Mouse (Mus musculus) neural tube, postnatal 0 days (tissue): ENCODE data around the gene Wtip. TPM values are rescaled to one million over a fixed set of nuclear protein-coding genes. Genes with fewer than 3 reads are reported as not detected.

ENCODE experiments used
- polyA plus RNA-seq: library from polyadenylated mRNA; unstranded; fragments of >200 nt; fragmentation: Nextera tagmentation; extraction: Ambion mirVana; gene quantifications from 2 replicates; pipeline ENCODE4 v1.2.1, GENCODE M21; 2015

Gene Wtip
- 4.0 and 6.4 TPM in 2 replicates for polyA plus RNA-seq

DNA sequence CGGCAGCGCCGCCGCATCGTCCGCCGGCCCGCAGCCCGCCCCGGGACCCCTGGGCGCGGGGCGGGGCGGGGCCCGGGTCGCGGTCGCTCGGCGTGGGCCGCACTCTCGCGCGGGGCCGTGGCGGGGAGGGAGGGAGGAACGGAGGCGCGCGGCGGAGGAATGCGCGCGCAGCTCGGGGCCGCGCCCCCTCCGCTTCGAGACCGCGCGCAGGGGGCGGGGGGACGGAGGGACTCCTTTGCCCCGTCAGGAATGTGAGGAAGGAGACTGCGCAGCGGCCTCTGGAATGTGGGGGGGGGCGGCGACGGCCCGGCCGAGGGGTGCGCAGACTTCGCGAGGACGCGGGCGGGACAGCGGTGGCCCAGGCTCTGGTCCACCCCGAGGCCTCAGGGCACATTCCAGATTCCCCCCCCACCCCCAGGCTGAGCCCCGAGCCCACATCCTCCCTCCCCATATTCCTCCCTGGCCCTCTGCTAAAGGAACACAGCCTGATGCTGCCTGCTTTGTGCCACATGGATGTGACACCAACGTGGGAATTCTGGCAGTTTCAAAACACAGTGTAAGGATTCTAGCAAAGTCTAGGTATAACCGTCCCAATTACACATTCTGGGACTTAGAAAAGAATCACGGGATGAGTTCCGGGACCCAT is at the start of gene Wtip:
TSS of gene Wtip (minus strand) at position 152 of the 646 bp plus-strand sequence.

DNA sequence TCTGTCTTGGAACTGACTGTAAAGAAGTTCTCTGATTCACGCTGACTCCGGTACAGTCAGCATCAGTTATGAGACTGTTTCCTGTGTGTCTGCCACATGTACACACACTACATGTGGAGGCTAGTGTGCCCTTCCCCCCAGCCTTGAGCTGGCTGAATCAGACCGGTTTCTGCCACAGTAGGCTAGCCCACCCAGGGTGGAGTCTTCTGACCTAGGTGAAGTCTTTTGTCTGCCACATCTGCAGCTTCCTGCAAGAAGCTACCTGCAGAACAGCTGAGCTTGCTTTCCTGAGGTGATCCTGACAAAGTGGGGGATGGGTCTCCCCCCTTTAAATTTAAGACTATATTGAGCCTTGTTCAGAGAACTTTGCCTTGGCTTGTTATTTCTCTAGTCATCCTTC is 36.4 kb upstream of the Wtip start, which contains the start of gene Uba2:
TSS of gene Uba2 (minus strand) at position 146 of the 400 bp plus-strand sequence.

DNA sequence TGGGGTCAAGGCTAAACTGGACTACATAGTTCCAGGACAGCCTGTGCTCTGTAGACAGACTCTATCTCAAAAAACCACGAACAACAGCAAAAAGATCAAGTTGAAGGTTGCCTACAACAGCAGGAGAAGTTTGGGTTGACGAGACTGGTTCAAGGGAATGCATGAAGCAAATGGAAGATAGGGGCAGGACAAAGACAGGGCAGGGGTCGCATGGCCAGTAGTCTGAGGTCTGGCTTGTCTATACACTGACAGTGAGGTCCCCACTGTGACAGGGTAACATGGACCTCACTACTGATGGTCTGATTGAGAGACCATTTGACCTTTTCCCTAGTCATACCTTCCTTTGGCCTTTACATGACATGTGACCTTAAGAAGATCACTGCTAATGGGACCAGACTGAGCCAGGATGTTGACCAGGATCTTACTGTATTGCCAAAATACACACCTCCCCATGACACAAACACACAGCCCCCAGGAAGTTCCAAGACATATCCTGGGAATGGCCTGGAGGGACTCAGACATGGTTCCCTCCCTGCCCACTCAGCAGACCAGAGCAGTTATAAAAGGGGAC is 38.1 kb downstream of the Wtip start, which contains the start of gene Scgb1b30:
TSS of gene Scgb1b30 (plus strand) at position 521 of the 571 bp plus-strand sequence.

Other genes with a start within 250 kb of the Wtip start
- gene Scgb2b26, start 188.2 kb downstream of the Wtip start, polyA plus RNA-seq: not detected in 2 replicates
- gene Scgb2b27, start 119.3 kb downstream of the Wtip start, polyA plus RNA-seq: not detected in 2 replicates
- not detected in 2 replicates for gene Scgb1b27, start 111.8 kb downstream of the Wtip start, polyA plus RNA-seq
- gene Scgb1b30, start 37.8 kb downstream of the Wtip start, polyA plus RNA-seq: not detected in 2 replicates
- gene Uba2, start 36.3 kb upstream of the Wtip start, polyA plus RNA-seq: 110 and 112 TPM in 2 replicates
- 69.6 and 70.6 TPM in 2 replicates for gene Pdcd2l, start 63.4 kb upstream of the Wtip start, polyA plus RNA-seq
- gene Gpi1, start 97.1 kb upstream of the Wtip start, polyA plus RNA-seq: 362 and 387 TPM in 2 replicates
- gene Gm6096, start 117.8 kb upstream of the Wtip start, polyA plus RNA-seq: not detected in 2 replicates
- 24.4 and 26.2 TPM in 2 replicates for gene 4931406P16Rik, start 180.3 kb upstream of the Wtip start, polyA plus RNA-seq